Mouse (Mus musculus) left cerebral cortex, postnatal 36 days (tissue): ENCODE results near the gene Etl4. TPM values are rescaled to one million over a fixed set of nuclear protein-coding genes. Genes with fewer than 3 reads are reported as not detected.
A peak's percentile ranks its signal among the peaks of the same experiment; 100 is the strongest.
"Not testable (repeated sequence)": the region's sequence is repeated elsewhere in the genome, so short reads cannot be mapped to it uniquely, and the experiment has no call there.

ENCODE experiments used
- DNase-seq, 2 experiments: peaks; one replicate each; pipeline ENCODE4 v3.0.0; 2021 to 2022; ENCODE audit warnings: low spot score in 2 of 2, mixed read lengths in 1 of 2
- intact Hi-C: fragments of 180-260 bp; cut with DNase I; formaldehyde crosslinking; loops from one replicate; pipeline ENCODE4 v1.15.1; 2025
- total RNA-seq, 2 experiments: library from RNA; stranded (reverse); gene quantifications; 2 replicates each; pipeline ENCODE4 v1.2.3; 2021

The Etl4 gene
- total RNA-seq, 2 experiments from 2014 or later, result 138 to 153 TPM

- intact Hi-C loops, result no loop called here
- DNase-seq, result no peak
Measured at GRCm38 (mm10) chr2:20284425-20284824, 374.8 kb downstream of the Etl4 start.

- intact Hi-C loops, result loop anchor here (10.0 kb wide), 1 partner anchor 114 kb away; no protein-coding TSS in a partner anchor
- no peak for DNase-seq
Measured at GRCm38 (mm10) chr2:20290982-20291740, 381.6 kb downstream of the Etl4 start.

- intact Hi-C loops, result loop anchor here (10.0 kb wide), 1 partner anchor 113 kb away; no protein-coding TSS in a partner anchor
- no peak for DNase-seq
Measured at GRCm38 (mm10) chr2:20291741-20292110, 382.1 kb downstream of the Etl4 start.

GRCm38 (mm10) chr2:20293336-20293735 lies 383.8 kb downstream of the Etl4 start:
- intact Hi-C loops, result loop anchor here (10.0 kb wide), 1 partner anchor 111 kb away; no protein-coding TSS in a partner anchor
- peak; percentile 83 to 84 for DNase-seq

GRCm38 (mm10) chr2:20294596-20294995 lies 385.0 kb downstream of the Etl4 start:
- intact Hi-C loops, result loop anchor here (10.0 kb wide), 1 partner anchor 110 kb away; no protein-coding TSS in a partner anchor
- DNase-seq, result no peak

- DNase-seq, result no peak
- intact Hi-C loops, result no loop called here
Measured at GRCm38 (mm10) chr2:20302517-20302916, 392.9 kb downstream of the Etl4 start.

- intact Hi-C loops, result no loop called here
- no peak for DNase-seq
Measured at GRCm38 (mm10) chr2:20324954-20325353, 415.4 kb downstream of the Etl4 start.

GRCm38 (mm10) chr2:20336176-20336575 lies 426.6 kb downstream of the Etl4 start:
- DNase-seq, result no peak
- intact Hi-C loops, result no loop called here

GRCm38 (mm10) chr2:20339016-20339734 lies 429.6 kb downstream of the Etl4 start:
- intact Hi-C loops, result no loop called here
- DNase-seq, result no peak

- intact Hi-C loops, result no loop called here
- peak; percentile 6 to 11 for DNase-seq
Measured at GRCm38 (mm10) chr2:20339919-20340318, 430.3 kb downstream of the Etl4 start.

- intact Hi-C loops, result no loop called here
Measured at GRCm38 (mm10) chr2:20346873-20347272, 437.3 kb downstream of the Etl4 start.

GRCm38 (mm10) chr2:20349268-20349667 lies 439.7 kb downstream of the Etl4 start:
- DNase-seq, result no peak
- intact Hi-C loops, result no loop called here

More at GRCm38 (mm10) chr2:20346873-20347272, 437.3 kb downstream of the Etl4 start:
- DNase-seq, result no peak

GRCm38 (mm10) chr2:20352796-20353195 lies 443.2 kb downstream of the Etl4 start:
- no peak for DNase-seq
- intact Hi-C loops, result no loop called here

GRCm38 (mm10) chr2:20377026-20377425 lies 467.4 kb downstream of the Etl4 start:
- intact Hi-C loops, result no loop called here
- no peak for DNase-seq

GRCm38 (mm10) chr2:20380874-20381273 lies 471.3 kb downstream of the Etl4 start:
- intact Hi-C loops, DNase-seq: not testable (repeated sequence)

- no peak for DNase-seq
- intact Hi-C loops, result no loop called here
Measured at GRCm38 (mm10) chr2:20394083-20394482, 484.5 kb downstream of the Etl4 start.

GRCm38 (mm10) chr2:20396978-20397377 lies 487.4 kb downstream of the Etl4 start:
- no peak for DNase-seq
- intact Hi-C loops, result no loop called here

- DNase-seq, result no peak
- intact Hi-C loops, result loop anchor here (10.0 kb wide), 1 partner anchor 106 kb away; no protein-coding TSS in a partner anchor
Measured at GRCm38 (mm10) chr2:20400556-20400955, 491.0 kb downstream of the Etl4 start.

- no peak for DNase-seq
- intact Hi-C loops, result loop anchor here (10.0 kb wide), 1 partner anchor 110 kb away; no protein-coding TSS in a partner anchor
Measured at GRCm38 (mm10) chr2:20404395-20404794, 494.8 kb downstream of the Etl4 start.

GRCm38 (mm10) chr2:20407101-20407500 lies 497.5 kb downstream of the Etl4 start:
- peak in 1 of 2 experiments; percentile 43 for DNase-seq
- intact Hi-C loops, result loop anchor here (10.0 kb wide), 1 partner anchor 112 kb away; no protein-coding TSS in a partner anchor
